Mouse (Mus musculus) thymus, adult 2 months (tissue): ENCODE measurements around the gene Zfp668. TPM values are rescaled to one million over a fixed set of nuclear protein-coding genes. Genes with fewer than 3 reads are reported as not detected.

Source experiments
- DNase-seq: peaks from one replicate; pipeline ENCODE4 v3.0.0; 2021
- H3K27ac ChIP-seq: fragments of 200-500 bp; 2 replicates; pipeline ENCODE4 v1.5.1; 2012; ENCODE audit warnings: low read length, control low read depth; ENCODE audit not compliant: control insufficient read depth, insufficient read depth
- H3K27me3 ChIP-seq: fragments of 200-500 bp; 2 replicates; pipeline ENCODE4 v1.6.1; 2012; ENCODE audit warnings: mild to moderate bottlenecking, low read length, moderate library complexity, mixed read lengths; ENCODE audit not compliant: control insufficient read depth, insufficient read depth
- H3K36me3 ChIP-seq: fragments of 200-500 bp; 2 replicates; pipeline ENCODE4 v1.6.1; 2012; ENCODE audit warnings: mild to moderate bottlenecking, low read length, moderate library complexity; ENCODE audit not compliant: control insufficient read depth, insufficient read depth
- H3K4me1 ChIP-seq: fragments of 200-500 bp; replicated peaks from 2 replicates; pipeline ENCODE4 v1.6.1; 2012; ENCODE audit warnings: low read length; ENCODE audit not compliant: control insufficient read depth, insufficient read depth
- H3K4me3 ChIP-seq: fragments of 200-500 bp; 2 replicates; pipeline ENCODE4 v1.5.1; 2012; ENCODE audit warnings: mild to moderate bottlenecking, low read length, control low read depth, moderate library complexity; ENCODE audit not compliant: control insufficient read depth, insufficient read depth
- CTCF ChIP-seq: fragments of 200-500 bp; IDR thresholded peaks from 2 replicates; pipeline ENCODE4 v1.5.1; 2012; ENCODE audit warnings: mild to moderate bottlenecking, control low read depth, low read length, moderate library complexity, borderline replicate concordance; ENCODE audit not compliant: control insufficient read depth, poor library complexity, insufficient read depth; ENCODE audit errors: extremely low read depth
- POLR2A ChIP-seq: fragments of 200-500 bp; IDR thresholded peaks from 2 replicates; pipeline ENCODE4 v1.6.1; 2012; ENCODE audit warnings: mild to moderate bottlenecking, low read length, control low read depth, moderate library complexity; ENCODE audit not compliant: control insufficient read depth, poor library complexity, insufficient read depth; ENCODE audit errors: extremely low read depth
- WGBS: fragments of 180-500 bp; shearing (Covaris S2); methylation state at CpG from one replicate; pipeline ENCODE4 v1.1.7; 2018; 5-methylcytosine and 5-hydroxymethylcytosine counted together
- polyA plus RNA-seq: library from polyadenylated mRNA; depleted of rRNA; stranded (reverse); fragments of >200 nt; gene quantifications from 2 replicates; pipeline ENCODE4 v1.2.3, GENCODE M21; 2012

The Zfp668 gene
- polyA plus RNA-seq, 1 experiment = 23.9 TPM

- no peaks in the 10 kb centered on the region for H3K27me3 ChIP-seq
Measured at GRCm38 (mm10) chr7:127919290-127919689, 42.7 kb upstream of the Zfp668 start.

GRCm38 (mm10) chr7:127918203-127918602, 41.6 kb upstream of the Zfp668 start:
- no peak overlapping the region for H3K27ac ChIP-seq
- no peak overlapping the region for H3K4me3 ChIP-seq
- TF ChIP-seq CTCF (no peak), POLR2A (no peak)
- WGBS = 52% methylated on average over 3 of the region's 3 CpGs
- H3K4me1 ChIP-seq = 0 out of 2 replicates have a peak, but pooled peaks cover 3% of the 10 kb centered on the region
- H3K36me3 ChIP-seq = peaks cover 12% of the 10 kb centered on the region
- peak; percentile 75 for DNase-seq
- no peaks in the 10 kb centered on the region for H3K27me3 ChIP-seq

More at GRCm38 (mm10) chr7:127919290-127919689, 42.7 kb upstream of the Zfp668 start:
- peak; percentile 24 for DNase-seq
- H3K4me3 ChIP-seq = no peak overlapping the region
- H3K4me1 ChIP-seq = 0 out of 2 replicates have a peak, but pooled peaks cover 3% of the 10 kb centered on the region
- TF ChIP-seq POLR2A (no peak), CTCF (no peak)
- peaks cover 12% of the 10 kb centered on the region for H3K36me3 ChIP-seq
- no peak overlapping the region for H3K27ac ChIP-seq
- 92% methylated on average over 7 of the region's 7 CpGs for WGBS

DNA sequence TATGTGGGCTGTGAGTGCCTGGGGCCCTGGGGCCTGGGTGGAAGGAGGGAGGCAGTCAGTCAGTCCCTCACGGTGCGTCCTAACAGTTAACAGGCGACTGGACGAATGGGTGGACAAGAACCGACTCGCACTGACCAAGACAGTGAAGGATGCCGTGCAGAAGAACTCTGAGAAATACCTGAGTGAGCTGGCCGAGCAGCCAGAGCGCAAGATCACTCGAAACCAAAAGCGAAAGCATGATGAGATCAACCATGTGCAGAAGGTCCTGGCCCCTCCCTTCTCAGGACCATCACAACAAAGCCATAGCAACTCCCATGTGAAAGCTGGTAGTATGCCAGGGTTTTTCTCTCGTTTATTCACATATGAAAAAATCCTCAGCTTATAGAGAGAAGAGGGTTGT, 38.7 kb upstream of the Zfp668 start:
- Histone ChIP-seq H3K4me1 (peaks cover 3% of the 10 kb centered on the region), H3K27me3 (no peaks in the 10 kb centered on the region), H3K4me3 (no peak overlapping the region), H3K27ac (no peak overlapping the region), H3K36me3 (peaks cover 12% of the 10 kb centered on the region)
- 76% methylated on average over 12 of the region's 12 CpGs for WGBS
- TF ChIP-seq CTCF = no peak
- no peak for DNase-seq

DNA sequence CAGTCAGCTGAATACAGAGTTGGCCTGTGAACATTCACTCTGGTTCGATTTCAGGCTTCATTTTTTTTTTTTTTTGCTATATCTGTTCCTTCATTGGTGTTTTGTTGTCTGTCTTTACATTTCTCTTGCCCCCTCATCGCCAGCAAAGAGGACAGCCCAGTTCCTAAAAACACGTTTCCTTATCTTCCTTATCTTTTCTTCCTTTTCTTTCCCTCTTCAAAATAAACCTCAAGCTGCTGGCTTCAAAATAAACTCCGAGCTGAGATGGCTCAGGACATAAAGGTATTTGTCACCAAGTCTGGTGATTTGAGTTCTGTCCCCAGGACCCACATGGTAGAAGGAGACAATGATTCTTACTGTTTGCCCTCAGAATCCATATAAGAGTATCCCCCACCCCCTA, 36.3 kb upstream of the Zfp668 start:
- Histone ChIP-seq H3K4me3 (peak overlapping the region; percentile 99), H3K4me1 (peaks cover 3% of the 10 kb centered on the region), H3K36me3 (peaks cover 16% of the 10 kb centered on the region), H3K27ac (no peak overlapping the region), H3K27me3 (no peaks in the 10 kb centered on the region)
- 6% methylated on average over 4 of the region's 4 CpGs for WGBS
- DNase-seq = no peak
- TF ChIP-seq POLR2A (no peak), CTCF (no peak)

- 4% methylated on average over 40 of the region's 40 CpGs for WGBS
- H3K4me1 ChIP-seq = peaks cover 3% of the 10 kb centered on the region
Measured at GRCm38 (mm10) chr7:127912190-127912871, 35.7 kb upstream of the Zfp668 start, which contains the start of gene Kat8. Gene Kat8, plus strand, starts transcription at chr7:127912516.

DNA sequence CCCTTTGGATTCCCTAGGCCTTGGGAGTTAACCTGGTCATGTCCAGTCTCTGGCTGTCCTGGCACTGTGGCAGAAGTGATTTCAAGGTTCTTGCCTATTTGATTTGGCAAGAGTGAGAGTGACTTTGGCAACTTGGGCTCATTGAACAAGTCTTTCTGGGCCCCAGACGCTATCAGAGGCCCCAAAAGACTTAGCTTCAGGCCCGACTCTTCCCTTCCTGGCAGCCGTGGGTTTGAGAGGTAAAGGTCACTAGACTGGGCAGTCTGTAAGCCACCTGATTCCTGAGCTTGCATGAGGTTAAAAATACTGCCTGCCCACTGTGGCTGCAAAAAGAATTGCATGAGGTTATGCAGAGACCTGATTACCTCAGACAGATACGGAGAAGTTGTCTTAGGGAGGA, 32.0 kb upstream of the Zfp668 start:
- no peaks in the 10 kb centered on the region for H3K27me3 ChIP-seq
- 96% methylated on average over 4 of the region's 4 CpGs for WGBS
- TF ChIP-seq CTCF = no peak
- TF ChIP-seq POLR2A = no peak
- H3K27ac ChIP-seq = no peak overlapping the region
- DNase-seq = no peak
- H3K36me3 ChIP-seq = peaks cover 15% of the 10 kb centered on the region; the same call in 1 of the 2 replicates
- H3K4me1 ChIP-seq = peaks cover 15% of the 10 kb centered on the region
- H3K4me3 ChIP-seq = no peak overlapping the region

More at GRCm38 (mm10) chr7:127912190-127912871, 35.7 kb upstream of the Zfp668 start, which contains the start of gene Kat8:
- peak; percentile 80 for DNase-seq
- Histone ChIP-seq H3K36me3 (peaks cover 22% of the 10 kb centered on the region), H3K4me3 (peak within 1 kb of the TSS; percentile 99), H3K27me3 (no peaks in the 10 kb centered on the region), H3K27ac (peak within 1 kb of the TSS; percentile 44; the same call in 1 of the 2 replicates)
- TF ChIP-seq CTCF (peak; percentile 45; the same call in 1 of the 2 replicates), POLR2A (peak; percentile 72)
